Mouse (Mus musculus): Measurements from ENCODE around the gene Gm43517.

The Gm43517 gene

GRCm38 (mm10) chr12:49386081-49386805 lies 1.3 kb downstream of the Gm43517 start:
- no peak for DNase-seq (ENCODE audit: low read depth)

DNA sequence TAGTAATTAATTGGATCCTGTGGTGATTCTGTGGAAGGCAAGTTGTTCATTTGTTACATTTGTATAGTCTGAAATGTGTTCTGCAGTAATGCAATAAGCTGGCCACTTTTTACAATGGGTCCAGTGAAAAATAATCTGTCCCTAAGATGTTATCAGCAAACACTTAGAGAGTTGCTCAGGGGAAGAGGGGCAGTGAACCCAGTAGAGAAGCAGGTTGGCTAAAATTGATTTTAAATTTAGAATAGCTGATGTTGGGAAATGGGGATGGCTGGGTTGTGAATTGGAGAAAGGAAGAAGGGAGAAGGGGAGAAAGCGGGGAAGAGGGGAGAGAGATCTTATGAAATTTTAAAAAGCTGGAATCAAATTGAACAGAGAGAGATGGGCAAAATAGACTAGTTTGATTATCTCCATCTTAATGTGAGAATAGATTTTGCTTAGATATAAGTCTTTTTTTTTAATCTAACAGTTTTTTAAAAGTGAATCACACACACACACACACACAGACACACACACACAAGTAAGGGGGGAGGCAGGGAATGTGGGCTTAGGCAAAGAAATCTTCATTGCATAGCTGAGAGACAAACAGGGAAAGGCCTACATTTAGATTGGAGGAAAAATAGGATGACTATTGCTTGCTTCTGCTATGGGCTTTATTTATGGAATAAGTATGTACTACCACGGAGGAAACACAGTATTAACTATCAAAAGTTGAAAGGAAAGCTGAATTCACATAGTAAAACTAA lies 3.1 kb downstream of the Gm43517 start:
- DNase-seq (ENCODE audit: low read depth): no peak

GRCm38 (mm10) chr12:49389666-49390065 lies 4.7 kb downstream of the Gm43517 start:
- no peak for DNase-seq (ENCODE audit: low read depth)

DNA sequence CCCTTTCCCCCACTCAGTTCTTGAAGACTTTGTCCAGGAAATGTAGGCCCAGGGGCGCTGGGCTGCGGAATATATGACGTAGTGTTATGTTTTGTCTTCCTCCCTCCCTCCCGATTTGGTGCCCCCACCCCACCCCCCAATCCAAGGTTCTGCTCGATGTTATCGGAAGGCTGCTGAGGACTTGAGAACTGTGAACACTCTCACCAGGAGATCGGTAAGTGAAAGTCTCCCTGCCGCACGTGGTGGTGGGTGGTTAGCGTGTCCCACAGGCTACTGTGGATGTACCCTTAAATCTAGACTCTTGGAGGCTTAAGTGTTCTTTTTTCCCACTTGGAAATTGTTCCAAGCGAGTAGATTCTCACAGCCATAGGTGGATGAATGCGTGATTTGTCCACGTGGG lies 5.3 kb downstream of the Gm43517 start:
- DNase-seq (ENCODE audit: low read depth): no peak

DNA sequence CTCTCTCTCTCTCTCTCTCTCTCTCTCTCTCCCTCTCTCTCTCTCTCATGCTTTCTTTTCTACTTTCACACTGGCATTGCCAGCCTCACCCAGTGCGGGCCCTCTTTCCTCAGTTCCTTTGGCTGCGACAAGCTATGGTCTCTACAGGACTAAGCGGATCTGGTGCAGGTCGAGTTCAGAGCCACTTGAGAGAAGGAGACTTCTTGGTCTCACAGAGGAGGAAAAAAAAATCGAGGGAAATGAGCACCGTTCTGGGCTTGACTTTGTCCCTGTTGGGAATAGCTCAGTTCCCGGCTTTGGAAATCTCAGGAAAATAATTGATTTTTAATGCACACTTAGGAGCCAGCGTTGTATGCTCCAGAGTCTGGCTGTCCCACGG lies 5.9 kb downstream of the Gm43517 start:
- no peak for DNase-seq (ENCODE audit: low read depth)

- no peak for DNase-seq (ENCODE audit: low read depth)
Measured at GRCm38 (mm10) chr12:49391305-49392040, 6.5 kb downstream of the Gm43517 start.

DNA sequence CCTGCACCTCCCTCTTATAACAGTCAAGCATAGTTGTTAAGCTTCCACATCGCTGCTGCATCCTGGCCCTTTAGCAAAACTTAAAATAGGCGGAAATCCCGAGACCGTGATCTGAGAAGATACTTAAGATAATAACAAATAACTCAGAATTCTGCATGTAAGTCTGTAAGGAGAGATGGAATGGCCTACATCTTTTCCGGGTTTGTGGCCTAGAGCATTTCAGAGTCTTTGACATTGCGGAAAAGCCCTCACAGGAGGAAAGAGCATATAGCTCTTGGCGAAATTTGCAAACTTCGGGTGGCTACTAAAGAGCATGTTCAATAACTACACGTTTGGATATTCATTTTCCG lies 7.0 kb downstream of the Gm43517 start:
- DNase-seq (ENCODE audit: low read depth): no peak

GRCm38 (mm10) chr12:49392876-49393275 lies 7.9 kb downstream of the Gm43517 start:
- DNase-seq (ENCODE audit: low read depth): no peak

DNA sequence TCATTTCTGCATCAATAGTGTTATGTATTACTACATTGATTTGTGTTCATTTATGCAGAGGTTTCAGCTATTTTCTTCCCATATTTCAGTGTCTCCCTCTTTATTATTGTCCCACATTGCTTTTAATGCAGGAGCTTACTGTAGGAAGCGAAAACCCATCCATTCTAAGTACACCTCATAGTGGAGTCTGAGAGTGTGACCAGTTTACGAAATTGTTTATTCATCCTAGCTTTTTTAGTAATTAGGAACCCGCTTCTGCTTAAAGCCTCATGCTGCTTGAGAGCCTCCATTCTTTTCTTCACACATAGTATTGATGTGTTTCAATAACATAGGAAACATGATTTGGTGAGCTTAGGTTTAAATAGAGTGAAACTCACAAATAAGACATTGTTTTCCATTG lies 8.7 kb downstream of the Gm43517 start:
- DNase-seq (ENCODE audit: low read depth): no peak

DNA sequence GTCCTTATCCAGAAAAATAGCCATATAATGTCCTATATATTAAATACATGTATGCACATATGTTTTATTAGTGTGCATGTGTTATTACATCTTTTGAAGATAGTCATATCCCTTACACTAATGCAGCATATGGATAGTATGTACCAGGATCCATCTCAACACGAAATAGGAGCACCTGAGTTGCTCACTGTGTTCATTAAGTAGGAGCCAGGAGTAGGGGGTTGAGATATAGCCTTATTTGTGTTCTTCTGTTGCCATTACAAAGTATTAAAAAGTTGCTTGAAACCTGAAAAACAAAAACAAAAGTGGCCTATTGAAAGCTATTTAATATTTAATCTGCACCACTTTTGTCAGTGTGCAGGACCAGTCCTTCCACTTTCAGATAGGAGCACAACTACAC lies 9.2 kb downstream of the Gm43517 start:
- DNase-seq (ENCODE audit: low read depth): no peak

DNA sequence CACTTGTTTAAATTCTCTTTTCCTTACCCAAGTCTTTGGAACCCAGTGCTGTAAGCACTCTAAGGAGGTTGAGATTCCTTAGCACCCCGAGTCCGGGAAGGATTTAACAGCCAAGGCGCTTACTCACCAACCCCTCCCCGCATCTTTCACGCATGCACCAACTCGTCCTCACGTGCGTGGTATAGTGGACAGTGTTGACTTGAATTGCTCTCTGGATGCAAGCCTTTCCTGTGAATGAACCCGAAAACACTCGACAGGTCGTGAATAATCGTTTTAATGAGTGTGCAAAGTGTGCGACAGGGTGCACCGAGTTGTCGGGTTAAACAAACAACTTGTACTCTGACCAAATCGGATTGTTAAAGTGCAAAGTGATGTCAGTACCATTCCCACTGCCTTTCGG lies 9.9 kb downstream of the Gm43517 start:
- DNase-seq (ENCODE audit: low read depth): no peak

DNA sequence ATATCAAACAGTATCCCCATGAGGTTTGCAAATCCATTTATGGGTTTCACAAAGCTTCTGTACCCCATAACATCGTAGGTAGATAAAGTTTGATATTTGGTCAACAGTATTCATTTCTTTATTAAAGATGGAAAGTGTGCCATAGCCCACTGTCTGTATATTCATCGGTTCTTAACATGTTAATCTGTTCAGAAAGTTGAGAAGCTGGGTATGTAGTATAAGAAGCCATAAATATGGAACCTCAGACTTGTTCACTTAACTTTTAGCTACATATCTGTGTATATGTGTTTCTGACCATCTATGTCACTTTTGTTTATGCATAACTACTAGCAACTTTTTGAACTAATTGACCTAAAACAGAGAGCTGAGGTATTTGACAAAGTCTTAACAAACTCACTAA lies 11.0 kb downstream of the Gm43517 start:
- no peak for DNase-seq (ENCODE audit: low read depth)

DNA sequence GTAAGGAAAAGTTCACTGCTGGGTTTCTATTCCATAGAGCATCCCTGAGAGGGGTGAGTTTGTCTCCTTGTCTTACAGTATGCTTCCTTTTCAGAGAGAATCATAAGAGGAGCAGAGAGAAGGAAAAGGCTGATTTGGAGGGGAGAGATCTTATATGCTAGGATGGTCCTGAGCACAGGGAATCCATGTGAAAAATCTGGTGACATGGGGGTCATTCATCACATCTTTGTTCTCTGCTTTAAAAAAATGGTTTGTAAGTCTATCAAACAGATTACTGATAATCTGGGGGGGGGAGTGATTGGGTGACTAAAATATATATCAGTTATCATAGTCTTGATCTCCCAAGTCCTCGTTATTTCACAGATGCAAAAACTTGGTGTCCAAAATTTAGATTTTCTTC lies 11.8 kb downstream of the Gm43517 start:
- no peak for DNase-seq (ENCODE audit: low read depth)

DNA sequence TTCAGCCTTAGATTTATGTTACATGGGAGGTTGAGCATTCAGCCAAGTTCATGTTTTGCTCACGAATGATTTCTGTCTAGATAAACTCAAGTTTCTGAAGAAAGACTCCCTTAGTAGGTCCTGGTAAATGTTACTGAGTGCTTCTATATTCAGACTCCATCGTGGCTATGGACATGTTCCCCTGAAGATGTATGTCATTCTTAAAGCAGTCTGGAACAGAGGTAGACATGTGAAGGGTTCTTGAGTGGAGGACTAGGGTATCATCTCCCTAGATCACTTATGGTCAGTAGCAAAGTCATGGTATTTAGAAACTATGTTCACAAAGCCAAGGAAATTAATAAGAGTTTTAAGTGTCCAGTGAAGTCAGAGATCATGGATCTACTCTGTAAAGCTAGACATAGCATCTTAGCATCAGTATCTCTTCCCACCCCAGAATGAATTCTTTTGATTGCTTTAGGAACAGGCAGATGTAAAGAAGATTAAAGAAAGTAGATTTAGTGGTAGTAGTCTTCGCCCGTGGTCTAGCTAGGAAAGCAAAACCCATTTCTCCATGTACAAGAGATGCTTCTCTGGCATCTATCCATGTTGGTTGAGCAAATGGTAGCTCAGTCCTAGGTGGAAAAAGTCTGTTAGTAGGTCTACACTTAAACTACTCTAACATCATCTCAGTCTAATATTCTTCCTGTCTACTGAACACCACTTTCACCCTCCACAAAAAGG lies 12.6 kb downstream of the Gm43517 start:
- no peak for DNase-seq (ENCODE audit: low read depth)

- no peak for DNase-seq (ENCODE audit: low read depth)
Measured at GRCm38 (mm10) chr12:49398163-49398540, 13.2 kb downstream of the Gm43517 start.

DNA sequence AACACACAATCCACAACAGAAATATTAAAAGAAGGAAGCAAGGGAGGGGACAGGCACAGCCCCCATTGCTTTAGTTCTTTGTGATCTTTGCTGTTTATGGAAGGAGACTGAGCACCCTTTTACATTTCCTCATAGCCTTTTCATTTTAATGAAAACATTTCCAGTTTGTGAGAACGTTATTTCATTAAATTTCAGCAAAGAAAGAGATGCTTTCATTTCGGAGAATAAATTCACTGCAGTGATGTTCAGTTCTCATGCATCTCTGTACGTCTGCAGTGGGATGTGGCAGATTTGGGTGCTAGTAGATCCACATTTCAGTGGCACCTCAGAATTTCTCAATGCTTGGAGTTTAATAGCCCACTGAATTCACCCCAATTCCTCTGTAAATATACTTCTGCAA lies 13.7 kb downstream of the Gm43517 start:
- no peak for DNase-seq (ENCODE audit: low read depth)

- DNase-seq (ENCODE audit: low read depth): no peak
Measured at GRCm38 (mm10) chr12:49399611-49400010, 14.6 kb downstream of the Gm43517 start.

- no peak for DNase-seq (ENCODE audit: low read depth)
Measured at GRCm38 (mm10) chr12:49400036-49400852, 15.3 kb downstream of the Gm43517 start.

- DNase-seq (ENCODE audit: low read depth): no peak
Measured at GRCm38 (mm10) chr12:49400853-49401118, 15.8 kb downstream of the Gm43517 start.

- no peak for DNase-seq (ENCODE audit: low read depth)
Measured at GRCm38 (mm10) chr12:49401119-49401795, 16.3 kb downstream of the Gm43517 start.

GRCm38 (mm10) chr12:49401796-49402130 lies 16.8 kb downstream of the Gm43517 start:
- no peak for DNase-seq (ENCODE audit: low read depth)

DNA sequence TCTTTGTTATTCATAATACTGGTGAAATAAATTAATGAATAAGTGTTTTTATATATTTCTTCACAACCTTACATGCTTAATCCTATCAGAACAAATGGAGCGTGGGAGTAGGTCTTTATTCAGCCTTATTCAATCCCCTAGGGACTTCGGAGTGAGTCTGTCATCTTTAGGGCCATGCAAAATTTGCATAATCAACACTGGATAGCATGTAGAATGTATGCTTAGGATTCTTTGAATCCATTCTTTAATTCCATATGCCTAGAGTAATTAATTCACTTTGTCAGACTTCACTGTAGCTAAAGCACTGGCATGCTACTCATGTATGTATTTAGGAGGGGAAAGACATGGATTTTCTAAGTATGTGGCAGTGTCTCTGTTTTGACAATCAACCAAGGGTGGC lies 24.9 kb downstream of the Gm43517 start:
- DNase-seq (ENCODE audit: low read depth): no peak

Data from c-Kit-positive CD71-positive TER-119-negative erythroid progenitor cells, embryonic 14.5 days (primary cell).